Mouse (Mus musculus) bone marrow, adult 2 months (tissue): Measurements from ENCODE around the gene Atic.

Source experiments
- CTCF ChIP-seq: fragments of 200-500 bp; IDR thresholded peaks from 2 replicates; pipeline ENCODE4 v1.5.1; 2011; ENCODE audit warnings: low read length, control low read depth; ENCODE audit not compliant: control insufficient read depth, insufficient read depth
- POLR2A ChIP-seq: fragments of 200-500 bp; IDR thresholded peaks from 2 replicates; pipeline ENCODE4 v1.6.1; 2011; ENCODE audit warnings: low read depth, mild to moderate bottlenecking, control low read depth, low read length, borderline replicate concordance; ENCODE audit not compliant: control insufficient read depth

DNA sequence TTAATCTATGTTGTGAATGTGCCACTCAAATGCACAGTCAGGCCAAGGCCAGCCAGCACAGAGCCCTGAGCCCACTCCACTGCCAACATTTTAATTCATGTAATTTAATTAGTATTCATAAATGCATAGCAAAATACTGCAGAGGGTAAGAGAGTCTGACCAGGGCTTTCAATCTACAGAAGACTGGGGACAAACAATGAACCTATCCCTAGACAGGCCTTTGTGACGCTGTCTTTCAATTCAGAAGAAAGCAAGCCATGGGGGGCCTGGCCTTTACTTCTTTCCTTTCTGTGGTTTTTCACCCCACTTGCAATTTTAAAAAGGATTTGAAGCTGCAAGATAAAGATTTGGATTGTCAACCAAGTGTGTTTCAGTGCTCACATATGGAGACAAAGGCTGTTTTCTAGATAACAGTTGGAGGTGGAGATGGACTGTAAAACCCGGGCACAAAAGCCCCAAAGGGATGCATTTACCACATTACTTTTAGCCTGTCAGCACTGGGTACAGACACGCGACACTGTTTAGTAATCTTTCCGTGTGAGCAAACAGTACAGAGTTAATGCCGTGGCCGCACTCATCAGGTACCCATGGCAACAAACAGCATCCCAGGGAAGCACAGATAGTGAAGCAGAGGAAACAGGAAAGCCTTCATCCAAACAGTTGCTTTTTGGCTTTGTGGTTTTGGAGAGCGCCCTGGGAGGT lies 57.7 kb downstream of the Atic start:
- TF ChIP-seq CTCF, result no peak
- no peak for TF ChIP-seq POLR2A
